Mouse (Mus musculus): ENCODE results near the gene Cldn14. TPM values are rescaled to one million over a fixed set of nuclear protein-coding genes. Genes with fewer than 3 reads are reported as not detected.
A peak's percentile ranks its signal among the peaks of the same experiment; 100 is the strongest.

Gene Cldn14
- total RNA-seq, 2 experiments from 2014 or later: not detected

- peak; percentile 40 for ATAC-seq (replicated peaks; ENCODE audit: poor library complexity)
Observed at GRCm38 (mm10) chr16:93915338-93915849, 93.2 kb downstream of the Cldn14 start.

- ATAC-seq (replicated peaks; ENCODE audit: poor library complexity): peak; percentile 57
Observed at GRCm38 (mm10) chr16:93913881-93914576, 94.6 kb downstream of the Cldn14 start.

GRCm38 (mm10) chr16:93912808-93913207 lies 95.8 kb downstream of the Cldn14 start:
- ATAC-seq (replicated peaks; ENCODE audit: poor library complexity): no peak

- no peak for ATAC-seq (replicated peaks; ENCODE audit: poor library complexity)
Observed at GRCm38 (mm10) chr16:93912158-93912557, 96.5 kb downstream of the Cldn14 start.

GRCm38 (mm10) chr16:93910735-93911665 lies 97.6 kb downstream of the Cldn14 start:
- no peak for ATAC-seq (replicated peaks; ENCODE audit: poor library complexity)

GRCm38 (mm10) chr16:93909936-93910335 lies 98.7 kb downstream of the Cldn14 start:
- ATAC-seq (replicated peaks; ENCODE audit: poor library complexity): no peak

- no peak for ATAC-seq (replicated peaks; ENCODE audit: poor library complexity)
Observed at GRCm38 (mm10) chr16:93908196-93908595, 100.4 kb downstream of the Cldn14 start.

- ATAC-seq (replicated peaks; ENCODE audit: poor library complexity): no peak
Observed at GRCm38 (mm10) chr16:93907761-93908160, 100.9 kb downstream of the Cldn14 start.

- ATAC-seq (replicated peaks; ENCODE audit: poor library complexity): peak; percentile 91
Observed at GRCm38 (mm10) chr16:93906156-93907014, 102.3 kb downstream of the Cldn14 start.

- peak; percentile 65 for ATAC-seq (replicated peaks; ENCODE audit: poor library complexity)
Observed at GRCm38 (mm10) chr16:93903027-93903426, 105.6 kb downstream of the Cldn14 start.

GRCm38 (mm10) chr16:93893285-93893684 lies 115.4 kb downstream of the Cldn14 start:
- ATAC-seq (replicated peaks; ENCODE audit: poor library complexity): no peak

- ATAC-seq (replicated peaks; ENCODE audit: poor library complexity): peak; percentile 84
Observed at GRCm38 (mm10) chr16:93890948-93891604, 117.6 kb downstream of the Cldn14 start.

GRCm38 (mm10) chr16:93888481-93888880 lies 120.2 kb downstream of the Cldn14 start:
- no peak for ATAC-seq (replicated peaks; ENCODE audit: poor library complexity)

GRCm38 (mm10) chr16:93884722-93885113 lies 123.9 kb downstream of the Cldn14 start:
- no peak for ATAC-seq (replicated peaks; ENCODE audit: poor library complexity)

GRCm38 (mm10) chr16:93884086-93884721 lies 124.4 kb downstream of the Cldn14 start:
- 0 out of 2 replicates have a peak, but pooled peaks have one; percentile 9 for ATAC-seq (replicated peaks; ENCODE audit: poor library complexity)

GRCm38 (mm10) chr16:93883423-93884085 lies 125.1 kb downstream of the Cldn14 start, which contains the start of gene Chaf1b:
Gene Chaf1b (plus strand): TSS chr16:93883901.
- ATAC-seq (replicated peaks; ENCODE audit: poor library complexity): peak; percentile 95

GRCm38 (mm10) chr16:93877612-93878380 lies 130.8 kb downstream of the Cldn14 start:
- no peak for ATAC-seq (replicated peaks; ENCODE audit: poor library complexity)

GRCm38 (mm10) chr16:93874841-93875240 lies 133.8 kb downstream of the Cldn14 start:
- ATAC-seq (replicated peaks; ENCODE audit: poor library complexity): no peak
